Mouse (Mus musculus): ENCODE data around the gene Rrp9.
"Not testable (repeated sequence)": the region's sequence is repeated elsewhere in the genome, so short reads cannot be mapped to it uniquely, and the experiment has no call there.

The Rrp9 gene

GRCm38 (mm10) chr9:106476002-106476923, 500 bp downstream of the Rrp9 start:
- peak; percentile 81 for DNase-seq

DNA sequence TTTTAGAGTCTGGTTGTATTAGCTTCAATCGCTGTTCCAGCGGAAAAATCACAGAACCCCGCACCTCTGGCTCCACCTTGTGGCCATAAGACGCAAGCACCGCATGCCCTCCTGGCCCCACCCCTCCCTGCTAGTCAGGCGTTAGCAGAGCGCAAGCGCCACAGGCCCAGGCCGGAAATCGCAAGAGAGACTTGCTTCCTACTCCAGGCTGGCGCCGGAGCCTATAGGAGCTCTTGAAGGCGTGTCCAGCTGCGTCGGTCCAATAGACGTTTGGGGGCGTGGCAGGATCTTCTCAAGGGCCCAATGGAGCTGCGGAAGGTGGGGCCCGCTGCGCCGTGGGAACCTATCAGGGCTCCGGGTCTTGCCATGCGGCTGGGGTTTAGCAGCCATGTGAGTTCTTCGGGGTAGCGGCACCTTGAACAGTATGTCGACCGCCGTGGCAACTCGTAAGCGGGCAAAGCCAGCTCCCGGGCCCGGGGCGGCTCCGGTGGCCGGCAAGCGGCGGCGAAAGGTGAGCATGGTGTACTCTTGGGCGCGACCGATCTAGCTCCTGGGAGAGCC, 1.2 kb downstream of the Rrp9 start, which contains the start of gene Parp3:
Gene Parp3 (minus strand): TSS at position 26 of the 561 bp plus-strand sequence.
- peak; percentile 100 for DNase-seq

DNA sequence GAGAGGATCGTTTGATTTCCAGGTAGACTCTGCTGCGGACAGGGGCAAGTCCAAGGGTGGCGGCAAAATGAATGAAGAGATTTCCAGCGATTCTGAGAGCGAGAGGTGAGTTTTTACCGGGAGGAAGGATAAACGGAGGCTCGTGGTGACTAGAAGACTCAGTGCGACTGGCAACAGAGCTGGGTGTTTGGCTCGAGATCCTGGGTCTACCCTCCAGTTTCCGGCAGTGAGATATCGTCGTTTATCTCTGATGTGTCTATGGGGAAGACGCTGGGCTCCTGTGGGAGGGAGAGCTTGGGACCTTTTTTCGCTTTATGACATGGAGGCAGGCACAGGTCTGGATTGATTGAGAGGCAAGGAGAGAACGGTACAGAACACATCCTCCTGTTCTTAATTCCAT, 1.9 kb downstream of the Rrp9 start:
- DNase-seq = no peak

DNA sequence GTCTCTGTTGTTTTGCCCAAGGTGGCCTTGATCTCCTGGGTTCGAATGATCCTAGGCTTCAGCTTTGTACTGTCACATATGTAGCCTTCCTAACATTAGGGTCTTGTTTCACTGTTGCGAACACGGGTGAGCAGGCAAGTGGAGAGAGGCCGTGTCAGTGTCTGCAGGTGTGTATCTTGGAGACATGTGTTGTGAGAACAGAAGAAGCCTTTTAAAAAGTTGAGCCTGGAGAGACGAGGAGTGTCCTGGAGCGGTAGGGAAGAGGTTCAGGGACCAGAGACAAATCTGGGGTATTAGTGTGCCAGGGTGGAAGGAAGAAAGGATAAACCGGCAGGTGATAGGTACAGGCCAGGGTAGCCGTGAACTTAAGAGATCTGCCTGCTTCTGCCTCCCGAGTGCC, 2.3 kb downstream of the Rrp9 start:
- no peak for DNase-seq

GRCm38 (mm10) chr9:106480541-106480940, 4.8 kb downstream of the Rrp9 start:
- DNase-seq = no peak

DNA sequence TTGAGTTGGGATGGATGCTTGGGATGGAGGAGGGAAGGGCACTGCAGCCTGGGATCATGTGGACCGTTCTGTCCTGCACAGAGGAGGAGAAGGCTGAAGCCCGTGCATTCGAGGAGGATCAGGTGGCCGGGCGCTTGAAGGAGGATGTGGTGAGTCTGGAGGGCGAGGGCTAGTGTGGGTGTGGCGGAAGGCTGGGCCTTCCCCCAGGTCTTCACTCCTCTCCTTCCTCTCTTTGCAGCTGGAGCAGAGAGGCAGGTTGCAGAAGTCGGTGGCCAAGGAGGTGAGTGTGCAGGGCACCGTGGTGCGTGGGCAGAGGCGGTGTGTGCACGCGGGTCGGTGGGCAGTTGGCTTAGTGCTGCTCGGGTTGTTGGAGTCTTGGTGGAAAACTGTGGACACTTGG, 5.3 kb downstream of the Rrp9 start:
- DNase-seq = no peak

DNA sequence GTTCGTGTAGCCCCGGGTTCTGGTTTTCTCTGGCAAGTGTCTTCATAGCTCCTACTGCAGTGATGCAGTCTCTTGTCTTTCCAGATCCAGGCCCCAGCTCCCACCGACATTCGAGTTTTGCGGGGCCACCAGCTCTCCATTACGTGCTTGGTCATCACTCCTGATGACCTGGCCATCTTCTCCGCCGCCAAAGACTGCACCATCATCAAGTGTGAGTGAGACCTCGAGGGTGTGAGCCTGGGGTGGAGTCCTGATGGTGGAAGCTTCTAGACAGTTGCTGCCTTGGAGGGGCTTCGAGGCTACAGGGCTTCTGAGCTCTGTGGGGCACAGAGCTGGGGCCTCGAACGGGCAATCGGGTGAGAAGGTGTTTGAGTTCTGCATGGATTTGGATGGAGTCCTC, 5.9 kb downstream of the Rrp9 start:
- DNase-seq = no peak

DNA sequence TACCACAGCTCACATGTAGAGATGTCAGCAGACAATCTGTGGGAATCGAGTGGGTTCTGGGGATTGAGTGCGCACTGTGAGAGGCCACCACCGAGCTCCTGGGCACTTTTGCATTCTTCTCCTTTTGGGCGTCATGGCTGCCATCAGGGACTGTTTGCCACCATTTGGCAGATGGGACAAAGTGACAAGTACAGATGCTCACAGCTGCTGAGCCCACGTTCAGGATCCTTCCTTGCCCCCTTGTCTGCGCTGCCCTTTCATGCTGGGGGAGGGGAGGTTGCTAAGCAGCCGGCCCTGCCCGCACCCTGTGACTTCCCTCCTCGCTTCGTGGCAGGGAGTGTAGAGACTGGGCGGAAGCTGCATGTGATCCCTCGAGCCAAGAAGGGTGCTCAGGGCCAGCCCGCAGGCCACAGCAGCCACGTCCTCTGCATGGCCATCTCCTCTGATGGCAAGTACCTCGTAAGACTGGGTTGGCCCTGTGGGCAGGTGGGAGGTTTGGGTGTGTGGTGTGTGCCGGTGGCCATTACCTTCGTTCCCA, 6.9 kb downstream of the Rrp9 start:
- DNase-seq = no peak

GRCm38 (mm10) chr9:106483136-106483535, 7.4 kb downstream of the Rrp9 start:
- no peak for DNase-seq

DNA sequence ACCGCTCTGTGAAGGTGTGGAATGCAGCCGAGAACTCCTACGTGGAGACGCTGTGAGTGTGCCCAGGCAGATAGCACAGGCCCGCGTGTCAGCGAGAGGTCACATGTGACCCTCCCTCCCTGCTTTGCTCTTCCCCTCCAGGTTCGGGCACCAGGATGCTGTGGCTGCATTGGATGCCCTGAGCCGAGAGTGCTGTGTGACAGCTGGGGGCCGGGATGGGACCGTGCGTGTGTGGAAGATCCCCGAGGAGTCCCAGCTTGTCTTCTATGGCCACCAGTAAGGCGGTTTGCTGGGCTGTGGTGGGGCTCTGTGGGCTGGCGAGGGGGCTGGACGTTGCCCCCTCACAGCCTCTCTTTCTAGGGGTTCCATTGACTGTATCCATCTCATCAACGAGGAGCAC, 7.8 kb downstream of the Rrp9 start:
- DNase-seq = no peak

GRCm38 (mm10) chr9:106485076-106485475, 9.3 kb downstream of the Rrp9 start:
- DNase-seq = no peak

DNA sequence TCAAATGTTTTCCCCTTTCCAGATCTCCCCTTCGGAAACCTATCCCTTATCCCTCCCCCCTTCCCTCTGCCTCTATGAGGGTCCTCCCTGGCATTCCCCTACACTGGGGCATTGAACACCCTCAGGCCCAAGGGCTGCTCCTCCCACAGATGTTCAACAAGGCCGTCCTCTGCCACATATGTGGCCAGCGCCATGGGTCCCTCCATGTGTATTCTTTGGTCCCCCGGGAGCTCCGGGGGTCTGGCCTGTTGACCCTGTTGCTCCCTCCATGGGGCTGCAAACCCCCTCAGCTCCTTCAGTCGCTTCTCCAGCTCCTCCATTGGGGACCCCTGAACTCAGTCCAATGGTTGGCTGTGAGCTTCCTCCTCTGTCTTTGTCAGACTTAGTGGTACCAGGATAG, 11.8 kb downstream of the Rrp9 start:
- DNase-seq = not testable (repeated sequence)

- DNase-seq = no peak
Observed at GRCm38 (mm10) chr9:106499667-106500066, 23.9 kb downstream of the Rrp9 start, which contains the start of gene Iqcf1. Gene Iqcf1 (plus strand): TSS chr9:106499967.

DNA sequence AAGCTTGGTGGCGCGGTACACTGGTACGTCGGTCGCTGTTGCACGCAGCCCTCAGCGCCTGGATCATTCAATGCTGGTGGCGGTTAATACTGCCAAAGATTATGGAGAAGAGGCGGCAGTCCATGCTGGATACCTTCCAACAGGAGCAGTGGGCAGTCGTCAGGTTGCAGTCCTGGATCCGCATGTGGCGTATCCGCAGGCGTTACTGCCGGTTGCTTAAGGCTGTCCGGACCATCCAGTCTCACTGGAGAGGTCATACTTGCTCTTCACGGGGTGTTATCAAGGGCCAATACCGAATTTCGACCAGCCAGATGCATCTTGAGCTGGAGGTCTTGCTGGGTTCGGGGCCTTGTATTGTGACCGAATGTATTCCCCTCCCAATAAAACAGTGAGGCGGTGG, 26.1 kb downstream of the Rrp9 start:
- DNase-seq = no peak

DNA sequence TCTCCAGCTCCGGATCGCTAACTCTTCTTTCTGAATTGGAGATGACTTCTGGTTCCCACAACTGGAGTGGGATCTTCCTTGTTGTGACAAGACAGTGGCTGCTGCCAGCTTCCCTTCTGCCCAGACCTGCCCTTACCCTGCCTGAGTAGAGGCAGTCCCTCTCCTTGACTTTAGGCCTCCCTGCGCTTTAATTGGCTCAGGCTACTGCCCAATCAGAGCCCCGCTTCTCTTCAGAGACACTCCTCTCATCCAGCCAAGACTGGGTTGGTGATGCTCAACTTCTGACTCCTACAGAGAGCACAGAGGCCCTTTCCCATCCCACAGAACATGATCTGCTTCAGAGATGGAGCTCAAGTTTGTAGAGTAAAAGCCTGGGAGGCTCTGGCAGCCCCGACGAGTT, 28.5 kb downstream of the Rrp9 start:
- no peak for DNase-seq

DNA sequence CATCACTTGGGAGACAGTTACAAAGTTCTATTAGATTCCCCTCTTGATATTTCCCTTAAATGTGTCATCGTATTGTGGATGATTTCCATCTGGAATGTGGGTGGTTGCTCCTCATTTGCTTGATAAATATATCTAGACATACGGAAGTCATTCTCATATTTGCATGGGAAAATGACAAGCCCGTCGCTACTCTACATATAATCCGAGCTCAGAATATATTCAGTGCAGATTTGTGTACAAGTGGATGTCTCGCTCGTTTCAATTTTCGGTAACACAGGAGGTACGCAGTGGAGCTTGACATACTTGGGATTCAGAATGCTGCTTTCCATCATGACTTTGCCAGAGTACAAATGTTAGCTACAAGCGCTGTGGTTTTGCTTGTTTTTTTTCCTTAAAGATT, 33.6 kb downstream of the Rrp9 start:
- no peak for DNase-seq

DNA sequence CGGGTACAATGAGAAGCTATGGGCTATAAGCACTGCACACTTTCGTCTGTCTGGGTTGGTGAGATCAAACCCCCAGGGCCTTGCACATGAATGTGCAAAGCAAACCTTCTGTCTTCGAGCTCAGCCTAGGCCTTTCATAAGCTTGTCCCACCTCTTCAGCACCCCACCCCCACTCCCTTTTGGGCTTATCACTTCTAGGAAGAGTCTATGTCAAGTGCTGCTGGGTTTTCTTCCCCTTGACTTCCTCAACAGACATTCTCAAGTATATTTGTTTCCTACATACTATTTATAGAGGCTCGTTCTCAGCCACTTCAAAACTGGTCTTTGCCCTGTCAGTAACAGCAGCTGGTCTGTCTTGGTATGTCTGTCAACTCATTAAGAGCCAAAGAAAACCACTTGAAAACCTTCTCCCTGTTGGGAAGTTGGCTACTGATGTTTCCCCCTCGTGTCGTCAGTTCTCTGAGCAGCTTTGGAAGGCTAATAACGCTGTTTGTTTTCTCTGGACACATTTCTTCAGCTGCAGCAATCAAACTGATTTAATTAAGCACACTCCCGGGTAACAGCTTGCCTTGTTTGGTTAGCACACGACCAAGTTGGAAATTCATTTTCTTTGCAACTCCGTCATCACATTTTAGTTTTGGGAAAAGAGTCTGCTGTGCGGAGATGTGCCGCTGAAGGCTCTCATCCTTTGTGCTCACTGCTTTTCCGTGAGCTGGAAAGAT, 37.1 kb downstream of the Rrp9 start:
- DNase-seq = no peak

GRCm38 (mm10) chr9:106513566-106513965, 37.8 kb downstream of the Rrp9 start:
- no peak for DNase-seq

GRCm38 (mm10) chr9:106514273-106514672, 38.5 kb downstream of the Rrp9 start, which contains the start of gene Iqcf5:
Gene Iqcf5 (plus strand): TSS chr9:106514573.
- DNase-seq = no peak

- DNase-seq = no peak
Observed at GRCm38 (mm10) chr9:106519433-106519832, 43.7 kb downstream of the Rrp9 start.

DNA sequence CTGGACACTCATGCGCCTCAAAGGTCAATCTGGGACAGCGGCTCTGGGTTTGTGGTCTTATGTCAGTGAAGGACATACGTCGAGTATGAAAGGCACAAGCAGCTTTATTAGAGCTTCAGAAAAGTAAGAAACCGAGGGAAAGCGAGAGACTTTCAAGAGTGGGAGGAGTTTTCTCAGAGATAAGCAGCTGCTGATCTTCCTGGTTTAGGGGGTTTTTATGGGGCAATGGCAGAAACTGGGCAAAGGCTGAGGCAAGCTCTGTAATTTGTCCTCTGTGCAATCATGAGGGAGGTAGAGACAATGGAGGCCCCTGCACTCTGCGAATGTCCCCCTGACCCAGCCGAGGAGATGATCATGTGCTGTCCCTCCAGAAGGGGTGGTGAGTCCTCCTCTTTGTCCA, 44.1 kb downstream of the Rrp9 start:
- no peak for DNase-seq

GRCm38 (mm10) chr9:106531833-106532232, 56.1 kb downstream of the Rrp9 start:
- DNase-seq = no peak

DNA sequence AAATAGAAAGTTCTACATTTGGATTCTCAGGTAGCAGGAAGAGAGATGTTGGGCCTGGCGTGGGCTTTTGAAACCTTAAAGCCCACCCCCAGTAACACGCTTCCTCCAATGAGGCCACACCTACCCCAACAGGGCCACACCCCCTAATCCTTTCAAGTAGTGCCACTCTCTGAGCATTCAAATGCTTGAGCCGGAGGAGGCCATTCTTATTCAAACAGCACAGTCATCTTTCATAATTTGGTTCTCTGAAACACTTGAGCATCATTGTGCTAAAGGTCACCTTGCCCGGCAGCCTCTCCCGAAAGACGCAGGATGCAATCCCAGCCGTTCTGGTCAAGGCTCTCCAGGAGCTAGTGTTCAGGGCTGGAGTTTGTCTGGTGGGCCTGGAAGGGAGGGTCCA, 58.5 kb downstream of the Rrp9 start:
- no peak for DNase-seq

All from kidney, adult 11 months (tissue).